Mouse (Mus musculus) neural tube, embryonic 10.5 days (tissue): ENCODE measurements around the gene Evx2.

Experiments
- DNase-seq: peaks from one replicate; pipeline ENCODE4 v3.0.0-alpha.2; 2017; ENCODE audit warnings: low spot score; ENCODE audit errors: extremely low spot score

The Evx2 gene

DNA sequence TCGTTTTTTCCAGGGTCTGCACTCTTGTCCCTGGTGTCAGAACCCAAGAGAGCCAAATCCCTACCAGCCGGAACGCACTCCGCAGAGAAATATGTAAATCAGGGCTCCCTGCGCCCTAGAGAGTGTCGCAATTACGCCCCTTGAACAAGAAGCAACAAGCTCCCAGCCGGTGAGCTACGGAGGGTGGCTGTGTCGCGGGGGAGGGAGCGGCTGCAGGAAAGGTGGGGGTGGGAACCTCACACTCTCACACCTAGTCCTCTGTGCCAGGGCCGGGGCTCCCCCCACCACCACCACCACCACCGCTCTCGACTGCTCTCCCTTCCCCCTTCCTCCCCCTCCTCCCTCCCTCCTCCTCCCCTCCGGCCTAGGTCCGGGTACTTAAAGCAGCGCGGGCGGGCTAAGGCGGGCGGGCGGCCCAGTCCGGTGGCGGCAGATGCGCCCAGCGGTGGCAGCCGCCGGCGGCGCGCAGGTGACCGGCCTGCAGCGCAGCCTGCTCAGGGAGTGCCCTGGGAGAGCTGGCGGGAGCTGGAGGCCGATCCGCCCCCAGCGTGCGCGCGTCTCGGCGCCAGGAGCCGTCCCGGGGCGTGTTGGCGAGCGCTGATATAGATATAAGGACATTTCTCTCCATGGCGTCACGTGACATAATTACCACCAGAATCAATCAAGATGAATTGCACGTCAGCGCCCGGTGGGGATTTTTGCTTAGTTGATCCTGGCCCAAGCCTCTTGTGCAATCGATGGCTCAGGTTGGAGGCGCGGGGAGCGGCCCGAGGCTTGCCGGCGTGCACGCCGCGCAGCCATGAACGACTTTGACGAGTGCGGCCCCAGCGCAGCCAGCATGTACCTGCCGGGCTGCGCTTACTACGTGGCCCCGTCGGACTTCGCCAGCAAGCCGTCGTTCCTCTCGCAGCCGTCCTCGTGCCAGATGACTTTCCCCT is 22.5 kb upstream of the Evx2 start:
- peak; percentile 74 for DNase-seq

DNA sequence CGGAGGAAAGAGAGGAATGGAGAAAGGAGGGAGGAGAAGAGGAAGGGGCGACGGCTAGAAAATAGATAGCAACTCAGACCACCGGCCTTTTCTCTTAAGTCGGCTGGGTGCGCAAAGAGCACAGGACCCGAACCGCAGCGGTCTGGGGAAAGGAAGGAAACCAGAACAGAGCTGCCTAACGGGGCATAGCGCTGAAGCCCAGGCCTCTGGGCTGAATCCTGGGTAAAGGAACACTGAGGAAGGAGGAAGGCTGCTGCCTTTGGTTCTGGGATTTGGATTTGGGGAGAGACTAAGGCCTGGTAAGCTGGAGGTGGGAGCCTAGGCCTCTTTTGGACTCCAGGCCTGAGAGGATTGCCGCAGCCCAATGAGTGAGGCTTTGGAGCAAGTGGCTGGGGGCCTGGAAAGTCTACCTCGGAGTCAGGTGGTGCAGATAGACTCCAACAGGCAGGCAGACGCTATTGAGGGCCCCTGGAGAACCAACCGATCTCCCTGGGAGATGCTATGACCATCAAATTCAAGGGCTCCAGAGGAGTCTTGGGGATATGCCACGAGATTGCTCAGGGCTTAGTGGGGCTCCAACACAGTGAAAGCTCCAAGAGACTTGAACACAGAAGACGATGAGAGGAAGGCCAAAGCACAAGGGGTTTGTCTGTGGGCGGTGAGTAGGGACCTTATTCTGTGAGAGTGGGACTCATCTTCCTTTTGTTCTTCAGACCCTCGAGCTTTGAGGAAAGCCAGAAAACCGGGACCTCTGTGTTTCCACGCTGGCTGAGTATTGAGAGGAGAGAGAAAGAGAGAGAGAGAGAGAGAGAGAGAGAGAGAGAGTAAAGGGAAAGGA is 21.4 kb upstream of the Evx2 start:
- DNase-seq, result no peak

- peak; percentile 63 for DNase-seq
These were observed 20.6 kb upstream of the Evx2 start for GRCm38 (mm10) chr2:74679980-74680379.

DNA sequence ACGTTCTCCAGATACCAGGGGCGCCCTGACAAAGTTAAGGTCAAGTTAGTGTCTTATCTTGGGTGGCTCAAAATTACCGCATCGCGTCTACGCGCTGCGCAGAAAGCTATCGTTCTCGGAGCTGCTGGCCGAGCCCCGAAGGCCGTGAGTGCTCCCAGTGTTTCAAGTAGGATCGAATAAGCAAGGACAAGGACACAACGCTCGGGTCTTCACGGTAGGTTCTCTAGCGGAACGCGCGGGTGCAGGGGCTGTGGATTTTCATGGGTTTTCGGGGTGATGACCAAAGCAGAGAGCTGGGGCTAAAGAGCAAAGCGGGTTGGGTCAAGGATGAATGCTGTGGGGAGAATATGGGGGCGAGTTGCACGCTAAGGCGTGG is 20.2 kb upstream of the Evx2 start:
- peak; percentile 73 for DNase-seq

- peak; percentile 61 for DNase-seq
These were observed 19.7 kb upstream of the Evx2 start, which contains the start of gene Hoxd11 for GRCm38 (mm10) chr2:74678891-74679595. Hoxd11 (plus strand) TSS chr2:74679557.

DNA sequence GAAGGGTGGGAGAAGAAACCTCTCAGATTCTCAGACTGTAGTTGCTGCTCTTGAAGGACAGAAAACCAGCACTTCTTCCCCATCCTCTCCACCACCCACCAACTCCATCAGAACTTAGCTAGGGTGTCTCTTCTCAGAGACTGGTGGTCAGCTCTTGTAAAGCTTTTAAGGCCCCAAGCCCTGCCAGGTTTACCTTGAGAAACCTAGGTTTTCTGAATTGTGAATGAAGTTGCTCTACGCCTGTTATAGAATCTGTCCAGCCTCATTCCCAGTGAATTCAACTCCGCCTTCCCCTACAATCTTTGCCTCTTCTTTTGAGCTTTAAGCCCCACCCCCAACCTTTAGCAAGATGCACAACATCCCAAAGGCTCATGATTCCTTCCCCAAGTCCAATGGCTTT is 17.7 kb upstream of the Evx2 start:
- DNase-seq, result no peak

DNA sequence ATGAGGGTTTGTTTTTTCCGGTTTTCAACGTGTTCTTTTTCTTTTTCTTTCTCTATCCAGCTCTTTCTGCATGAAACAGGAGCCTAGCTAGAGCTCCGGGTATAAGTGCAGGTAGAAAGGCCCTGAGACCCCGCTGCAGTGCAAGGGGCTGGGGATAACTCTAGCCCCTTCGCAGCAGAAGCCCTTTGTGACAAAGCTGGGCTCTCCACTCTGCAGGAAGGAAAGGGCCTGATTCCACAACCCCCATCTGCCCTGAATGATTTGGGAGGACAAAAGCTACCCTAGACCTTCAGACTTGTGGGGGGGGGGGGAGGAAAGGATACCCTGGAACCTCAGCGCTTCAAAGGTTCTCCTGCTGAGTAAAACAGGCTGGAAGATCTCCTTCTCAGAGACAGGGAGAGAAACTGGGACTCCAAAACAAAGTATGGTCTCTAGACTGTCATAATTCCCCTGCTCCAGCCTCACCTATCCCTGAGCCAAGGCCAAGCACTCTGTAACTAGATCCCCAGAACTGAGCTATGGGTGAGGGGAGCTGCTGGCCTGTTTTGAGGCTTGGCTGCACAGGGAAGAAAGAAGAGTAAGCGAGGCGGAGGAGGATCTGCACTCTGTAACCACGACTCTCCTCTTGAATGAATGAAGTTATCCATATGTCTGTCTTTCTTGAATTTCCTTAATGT is 17.2 kb upstream of the Evx2 start:
- no peak for DNase-seq

DNA sequence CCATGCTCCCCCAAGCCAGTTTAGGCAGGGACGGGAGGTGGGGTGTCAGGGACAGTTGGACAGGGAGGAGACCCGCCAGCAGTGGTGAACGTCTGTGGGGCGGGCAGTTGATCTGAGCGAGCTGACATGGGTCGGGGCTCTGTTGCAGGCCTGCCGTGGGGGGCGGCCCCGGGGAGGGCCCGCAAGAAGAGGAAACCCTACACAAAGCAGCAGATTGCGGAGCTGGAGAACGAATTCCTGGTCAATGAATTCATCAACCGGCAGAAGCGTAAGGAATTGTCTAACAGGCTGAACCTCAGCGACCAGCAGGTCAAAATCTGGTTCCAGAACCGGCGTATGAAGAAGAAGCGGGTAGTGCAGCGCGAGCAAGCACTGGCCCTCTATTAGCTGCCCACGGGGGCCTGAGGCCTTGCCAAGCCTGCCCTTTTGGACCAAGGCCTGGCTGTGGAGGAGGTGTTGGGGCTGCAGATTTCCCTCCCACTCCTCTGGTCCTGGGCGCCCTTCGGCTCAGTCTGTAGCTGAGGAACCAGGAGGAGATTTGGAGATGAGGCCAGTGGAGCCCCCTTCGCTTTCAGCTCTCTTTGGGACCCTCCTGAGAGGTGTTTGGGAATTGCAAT is 16.4 kb upstream of the Evx2 start:
- DNase-seq, result no peak

DNA sequence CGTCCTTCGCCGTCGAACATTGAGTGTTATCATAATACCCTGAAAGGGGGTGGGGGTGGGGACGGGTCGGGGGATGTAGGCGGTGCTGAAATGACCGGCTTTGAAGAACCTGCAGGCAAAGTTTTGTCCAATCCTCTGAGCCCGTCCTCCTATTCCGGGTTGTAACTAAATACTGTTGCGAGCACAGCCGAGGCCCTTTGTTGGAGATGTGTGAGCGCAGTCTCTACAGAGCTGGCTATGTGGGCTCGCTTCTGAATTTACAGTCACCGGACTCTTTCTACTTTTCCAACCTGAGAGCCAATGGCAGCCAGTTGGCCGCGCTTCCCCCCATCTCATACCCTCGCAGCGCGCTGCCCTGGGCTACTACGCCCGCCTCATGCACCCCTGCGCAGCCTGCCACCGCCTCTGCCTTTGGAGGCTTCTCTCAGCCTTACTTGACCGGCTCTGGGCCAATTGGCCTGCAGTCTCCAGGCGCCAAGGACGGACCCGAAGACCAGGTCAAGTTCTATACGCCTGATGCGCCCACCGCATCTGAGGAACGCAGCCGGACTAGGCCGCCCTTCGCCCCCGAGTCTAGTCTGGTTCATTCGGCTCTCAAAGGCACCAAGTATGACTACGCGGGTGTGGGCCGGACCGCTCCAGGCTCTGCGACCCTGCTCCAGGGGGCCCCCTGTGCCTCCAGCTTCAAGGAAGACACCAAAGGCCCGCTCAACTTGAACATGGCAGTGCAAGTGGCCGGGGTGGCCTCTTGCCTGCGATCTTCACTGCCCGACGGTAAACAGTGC is 15.7 kb upstream of the Evx2 start, which contains the start of gene Hoxd12:
Gene Hoxd12 (plus strand): TSS at position 133 of the 785 bp plus-strand sequence.
- DNase-seq, result no peak

- no peak for DNase-seq
These were observed 14.6 kb upstream of the Evx2 start for GRCm38 (mm10) chr2:74673835-74674425.

- DNase-seq, result no peak
These were observed 13.4 kb upstream of the Evx2 start for GRCm38 (mm10) chr2:74672481-74673362.

GRCm38 (mm10) chr2:74671847-74672246 is 12.5 kb upstream of the Evx2 start:
- DNase-seq, result no peak

- no peak for DNase-seq
These were observed 11.4 kb upstream of the Evx2 start for GRCm38 (mm10) chr2:74670632-74671188.

- DNase-seq, result peak; percentile 64
These were observed 10.4 kb upstream of the Evx2 start for GRCm38 (mm10) chr2:74669650-74670235.

DNA sequence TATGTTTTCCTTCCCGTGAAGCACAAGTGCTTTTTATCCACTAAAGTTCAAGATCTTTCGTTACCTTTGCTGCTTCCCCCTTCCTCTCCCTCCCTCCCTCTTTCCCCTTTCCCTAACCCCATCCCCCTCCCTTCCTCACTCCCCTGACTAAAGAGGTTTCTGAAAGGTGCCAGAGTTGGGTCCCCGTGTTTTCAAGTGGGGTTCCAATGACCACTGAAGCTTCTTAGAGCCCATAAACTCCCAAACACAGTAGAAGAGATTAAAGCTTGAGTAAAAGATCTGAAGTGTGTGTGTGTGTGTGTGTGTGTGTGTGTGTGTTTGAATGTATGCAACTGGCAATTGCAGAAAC is 9.8 kb upstream of the Evx2 start:
- DNase-seq, result no peak

DNA sequence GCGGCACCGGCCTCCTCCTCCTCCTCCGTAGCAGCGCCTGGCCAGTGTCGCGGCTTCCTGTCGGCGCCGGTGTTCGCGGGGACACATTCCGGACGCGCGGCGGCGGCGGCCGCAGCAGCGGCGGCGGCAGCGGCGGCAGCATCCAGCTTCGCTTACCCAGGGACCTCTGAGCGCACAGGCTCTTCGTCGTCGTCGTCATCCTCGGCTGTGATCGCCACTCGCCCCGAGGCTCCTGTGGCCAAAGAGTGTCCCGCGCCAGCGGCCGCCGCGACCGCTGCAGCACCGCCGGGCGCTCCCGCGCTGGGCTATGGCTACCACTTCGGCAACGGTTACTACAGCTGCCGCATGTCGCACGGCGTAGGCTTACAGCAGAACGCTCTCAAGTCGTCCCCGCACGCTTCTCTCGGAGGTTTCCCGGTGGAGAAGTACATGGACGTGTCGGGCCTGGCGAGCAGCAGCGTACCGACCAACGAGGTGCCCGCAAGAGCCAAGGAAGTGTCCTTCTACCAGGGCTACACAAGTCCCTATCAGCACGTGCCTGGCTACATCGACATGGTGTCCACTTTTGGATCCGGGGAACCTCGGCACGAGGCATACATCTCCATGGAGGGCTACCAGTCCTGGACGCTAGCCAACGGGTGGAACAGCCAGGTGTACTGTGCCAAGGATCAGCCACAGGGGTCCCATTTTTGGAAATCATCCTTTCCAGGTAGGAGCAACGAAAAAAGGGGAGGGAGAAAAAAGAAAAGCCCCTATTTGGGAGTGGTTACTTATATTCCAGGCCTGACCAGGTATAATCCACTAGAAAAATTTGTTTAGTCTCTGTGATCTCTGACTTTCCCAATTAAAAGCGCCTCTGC is 9.2 kb upstream of the Evx2 start:
- DNase-seq, result peak; percentile 80

DNA sequence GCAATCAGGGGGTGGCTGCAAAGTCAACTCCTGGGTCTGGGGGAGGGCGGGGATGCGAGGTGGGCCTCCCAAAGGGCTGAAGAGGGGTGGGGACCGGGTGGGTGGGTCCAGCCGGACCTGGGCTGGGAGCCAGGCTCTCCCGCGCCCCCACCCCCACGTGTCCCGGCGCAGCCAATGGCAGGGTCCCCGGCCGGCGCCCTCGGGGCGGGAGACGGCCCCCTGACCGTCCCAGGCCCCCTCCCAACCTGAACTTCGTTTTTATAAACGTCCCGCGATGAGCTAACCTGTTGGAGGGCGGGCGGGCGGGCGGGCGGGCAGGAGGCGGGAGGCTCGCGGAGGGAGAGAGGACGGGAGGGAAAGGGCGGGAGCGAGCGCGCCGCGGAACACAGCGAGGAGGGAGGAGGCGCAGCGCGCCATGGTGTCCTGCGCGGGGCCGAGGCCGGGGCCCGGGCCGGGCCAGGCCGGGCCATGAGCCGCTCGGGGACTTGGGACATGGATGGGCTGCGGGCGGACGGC is 8.5 kb upstream of the Evx2 start, which contains the start of gene Hoxd13:
Gene Hoxd13 (plus strand): TSS at position 469 of the 516 bp plus-strand sequence.
- no peak for DNase-seq
